Mouse (Mus musculus) cerebellum, postnatal 25 days (tissue): Measurements from ENCODE around the gene Apoc1.
"Not testable (repeated sequence)": the region's sequence is repeated elsewhere in the genome, so short reads cannot be mapped to it uniquely, and the experiment has no call there.

Experiments
- DNase-seq, 2 experiments: peaks; one replicate each; pipeline ENCODE4 v3.0.0; 2021; ENCODE audit warnings: mixed read lengths in 2 of 2

The Apoc1 gene

GRCm38 (mm10) chr7:19704475-19704874 is 12.0 kb upstream of the Apoc1 start:
- DNase-seq: no peak

DNA sequence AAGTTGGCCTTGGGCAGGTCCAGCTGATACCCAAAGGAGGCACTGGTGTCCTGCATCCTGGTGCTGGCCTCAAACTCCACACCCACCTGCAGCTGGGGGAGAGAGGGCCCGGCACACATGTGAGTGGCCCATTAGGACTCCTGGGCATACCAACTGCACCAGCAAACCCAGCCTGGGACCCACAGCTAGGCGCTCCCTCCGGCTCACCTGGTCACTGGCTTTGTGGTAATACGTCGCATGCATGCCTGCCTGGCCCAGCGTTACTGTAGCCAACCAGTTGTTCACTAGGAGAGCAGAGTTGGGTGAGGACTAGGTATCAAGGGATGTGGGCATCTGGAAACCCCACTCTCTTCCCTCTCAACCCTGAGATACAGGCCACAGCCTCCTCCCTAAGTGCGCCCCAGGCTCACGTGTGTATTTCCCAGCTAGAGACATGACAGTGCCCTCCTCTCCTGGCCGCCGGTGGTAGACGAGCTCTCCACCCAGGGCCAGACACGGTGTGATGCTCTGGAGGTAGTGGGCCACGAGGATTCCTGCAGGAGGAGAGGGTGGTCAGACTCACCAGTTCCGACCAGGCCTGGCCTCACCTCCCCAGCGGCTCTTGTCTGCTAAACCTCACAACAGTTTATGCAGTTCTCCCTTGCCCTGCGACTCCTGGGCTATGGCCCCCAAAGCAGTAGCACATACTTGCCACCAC is 10.5 kb upstream of the Apoc1 start:
- DNase-seq: no peak

GRCm38 (mm10) chr7:19701069-19701761 is 8.8 kb upstream of the Apoc1 start:
- peak; percentile 41 to 68 for DNase-seq

DNA sequence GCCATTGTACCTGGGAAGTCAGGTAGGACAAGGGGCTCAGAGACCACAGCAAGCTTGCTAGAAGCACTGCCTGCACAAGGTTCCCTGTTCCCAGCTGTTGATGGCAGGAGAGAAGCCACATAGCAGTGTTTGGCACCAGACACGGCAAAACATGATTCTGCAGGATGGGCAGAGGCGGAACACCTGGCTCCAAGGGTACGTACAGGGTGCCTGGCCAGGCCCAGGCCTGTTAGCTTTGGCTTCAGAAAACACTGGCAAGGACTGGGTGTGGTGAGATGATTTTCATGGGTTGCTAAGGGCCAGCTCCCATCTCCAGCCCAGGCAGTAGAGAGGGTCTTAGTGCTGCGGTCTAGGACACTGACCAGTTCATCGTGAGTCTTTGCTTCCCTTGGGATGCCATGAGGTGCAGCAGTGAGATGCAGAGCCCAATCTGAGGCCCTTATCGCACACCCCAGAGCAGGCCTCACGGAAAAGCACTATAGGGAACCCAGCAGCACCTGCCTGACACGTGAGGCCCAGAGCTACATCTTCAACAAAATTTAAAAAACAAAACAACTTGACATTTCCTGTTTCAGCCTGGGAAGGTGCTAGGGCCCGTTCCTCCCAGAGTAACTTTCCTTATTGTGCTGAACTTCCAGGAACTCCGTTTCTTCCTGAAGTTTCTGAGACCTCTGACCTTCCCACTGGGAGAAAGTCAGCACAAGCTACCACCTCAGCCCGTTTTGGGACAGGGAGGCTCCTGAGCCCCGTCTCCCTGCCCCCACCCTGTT is 8.0 kb upstream of the Apoc1 start:
- DNase-seq: no peak

GRCm38 (mm10) chr7:19699827-19700148 is 7.3 kb upstream of the Apoc1 start:
- no peak for DNase-seq

DNA sequence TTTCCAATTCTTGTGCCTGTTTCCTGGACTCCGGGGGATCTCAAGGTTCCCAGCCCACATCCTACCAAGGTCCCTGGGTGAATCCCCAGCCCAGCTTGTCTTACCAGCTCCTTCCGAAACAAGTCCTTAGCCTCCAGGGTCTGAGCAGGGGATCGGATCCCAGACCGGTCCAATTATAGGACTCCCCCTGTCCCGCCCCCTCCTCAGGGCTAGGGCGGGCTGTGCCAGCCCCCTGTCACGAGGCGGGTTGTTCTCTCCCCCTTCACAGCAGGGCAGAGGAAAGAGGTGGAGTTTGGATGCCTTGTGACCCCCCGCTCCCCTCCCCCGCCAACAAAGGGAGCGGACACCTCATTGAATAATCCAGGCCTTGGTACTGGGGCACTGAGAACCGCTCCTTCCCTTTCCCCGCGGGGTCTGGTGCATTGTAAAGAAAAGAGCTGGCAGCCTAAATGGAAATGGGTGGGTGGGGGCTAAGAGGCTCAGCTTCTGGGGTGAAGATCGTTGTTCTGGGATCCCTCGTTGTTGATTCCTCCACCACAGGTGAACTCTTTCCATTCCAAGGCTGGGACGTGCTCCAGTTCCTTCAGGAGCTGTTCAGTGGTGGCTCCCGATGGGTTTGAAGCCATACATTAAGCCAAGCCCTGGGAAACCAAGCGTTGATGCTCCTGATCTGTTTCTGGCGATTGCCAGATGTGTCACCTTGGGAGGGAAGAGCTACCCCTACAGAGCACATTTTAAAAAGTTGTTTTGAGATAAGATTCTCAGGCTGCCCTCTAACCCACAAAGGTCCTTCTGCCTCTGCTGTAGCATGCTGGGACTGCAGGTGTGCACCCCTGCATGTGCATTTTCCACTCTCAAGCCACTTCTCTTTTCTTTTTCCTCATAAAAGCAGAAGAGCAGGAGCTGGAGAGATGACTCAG is 6.7 kb upstream of the Apoc1 start, which contains the start of gene Apoe:
Gene Apoe (minus strand): TSS at position 282 of the 920 bp plus-strand sequence.
- DNase-seq: peak in 1 of 2 experiments; percentile 55

DNA sequence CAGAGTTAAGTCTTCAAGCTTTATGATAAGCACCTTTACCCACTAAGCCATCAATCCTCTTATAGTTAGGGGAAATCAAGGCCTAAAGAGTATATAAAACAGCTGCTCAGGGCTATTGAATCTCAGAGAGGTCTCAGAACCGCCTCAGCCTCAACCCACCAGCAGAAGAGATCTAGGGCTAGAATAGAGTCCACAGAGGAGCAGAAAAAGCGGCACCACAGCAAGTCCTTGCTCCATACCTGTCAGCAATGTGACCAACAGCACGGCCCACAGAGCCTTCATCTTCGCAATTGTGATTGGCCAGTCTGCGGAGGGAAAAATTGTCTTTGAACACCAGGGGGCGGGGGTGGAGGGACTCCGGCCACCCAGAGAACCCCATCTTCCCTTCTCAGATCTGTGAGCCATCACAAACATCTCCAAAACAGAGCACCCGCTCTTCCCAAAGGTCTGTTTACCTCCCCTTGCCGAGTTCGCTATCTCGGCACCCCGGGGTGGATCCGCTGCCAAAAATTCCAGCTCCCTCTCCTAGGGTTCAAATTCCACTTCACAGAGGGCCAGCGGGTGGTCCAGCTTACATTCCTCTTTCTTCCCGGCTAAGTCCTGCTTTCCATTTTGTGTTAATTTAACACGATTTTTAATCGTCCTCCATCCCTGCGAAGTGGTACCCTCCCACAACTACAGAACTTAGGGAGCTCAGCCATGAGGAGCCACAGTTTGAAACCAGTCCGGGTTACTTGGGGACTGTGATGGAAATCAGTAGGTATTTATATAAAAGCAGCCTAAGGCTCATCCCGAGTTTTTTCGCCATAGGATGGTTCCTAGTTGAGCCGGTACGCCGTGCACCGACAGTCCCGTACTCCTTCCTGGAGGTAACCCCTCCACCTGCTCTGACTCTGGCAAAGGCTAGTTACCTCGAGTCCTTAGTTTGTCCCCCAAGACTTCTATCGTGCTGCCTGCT is 5.8 kb upstream of the Apoc1 start:
- peak in 1 of 2 experiments; percentile 37 for DNase-seq

GRCm38 (mm10) chr7:19696336-19696873 is 3.9 kb upstream of the Apoc1 start:
- no peak for DNase-seq

DNA sequence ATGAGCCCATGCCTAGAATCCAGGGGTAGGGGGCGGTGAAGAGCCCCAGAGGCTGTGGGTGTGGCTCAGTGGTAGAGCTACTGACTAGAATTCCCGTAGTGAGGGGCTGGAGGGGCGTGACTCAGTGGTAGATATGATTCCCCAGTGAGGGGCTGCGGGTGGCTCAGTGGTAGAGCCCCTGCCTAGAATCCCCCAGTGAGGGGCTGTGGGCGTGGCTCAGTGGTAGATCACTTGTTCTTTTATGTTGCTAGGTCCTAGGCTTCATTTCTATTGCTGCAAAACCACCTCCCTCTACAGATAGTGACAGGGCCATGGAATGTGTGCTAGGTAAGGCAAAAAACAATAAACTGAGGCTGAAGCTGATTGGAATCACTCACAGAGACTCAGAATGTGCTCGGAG is 3.4 kb upstream of the Apoc1 start:
- no peak for DNase-seq

GRCm38 (mm10) chr7:19695213-19695594 is 2.7 kb upstream of the Apoc1 start:
- DNase-seq: no peak

DNA sequence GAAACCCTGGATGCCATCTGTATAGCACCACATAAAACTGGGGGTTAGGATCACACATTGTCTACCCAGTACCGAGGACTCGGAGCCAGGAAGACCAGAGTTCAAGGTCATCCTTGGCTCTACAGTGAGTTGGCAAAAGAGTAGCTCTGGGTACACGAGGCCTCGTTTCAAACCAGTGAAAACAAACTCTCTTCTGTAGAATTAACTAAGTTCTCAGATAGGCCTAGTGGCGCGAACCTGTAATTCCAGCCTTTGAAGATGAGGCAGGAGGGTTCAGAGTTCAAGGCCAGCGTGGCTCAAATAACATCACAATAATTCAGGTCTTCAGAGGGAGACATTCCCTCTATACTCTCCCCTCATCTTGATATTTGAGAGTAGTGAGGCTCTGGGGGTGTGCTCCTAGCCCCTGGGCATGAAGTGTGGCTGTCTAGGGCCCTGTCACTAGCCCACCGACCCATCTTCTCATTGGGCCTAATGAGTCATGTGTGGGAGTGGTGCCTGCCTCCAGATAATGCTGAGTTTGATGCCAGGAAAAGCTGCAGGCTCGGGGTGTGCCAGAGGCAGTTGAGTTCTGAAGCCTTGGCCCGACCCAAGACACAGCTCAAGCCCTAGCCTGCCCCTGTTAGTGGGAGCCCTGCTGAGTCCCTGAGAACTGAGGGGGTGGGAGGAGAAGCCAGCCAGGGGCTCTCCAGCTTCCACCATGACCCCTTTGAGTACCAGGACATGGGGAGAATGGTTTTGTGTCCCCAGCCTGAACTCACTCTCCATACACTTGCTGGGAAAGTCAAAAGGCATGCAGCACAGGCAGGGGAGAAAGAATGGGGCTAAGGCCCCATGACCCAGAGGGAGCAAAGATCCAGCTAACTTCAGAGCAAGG is 2.1 kb upstream of the Apoc1 start:
- DNase-seq: no peak

DNA sequence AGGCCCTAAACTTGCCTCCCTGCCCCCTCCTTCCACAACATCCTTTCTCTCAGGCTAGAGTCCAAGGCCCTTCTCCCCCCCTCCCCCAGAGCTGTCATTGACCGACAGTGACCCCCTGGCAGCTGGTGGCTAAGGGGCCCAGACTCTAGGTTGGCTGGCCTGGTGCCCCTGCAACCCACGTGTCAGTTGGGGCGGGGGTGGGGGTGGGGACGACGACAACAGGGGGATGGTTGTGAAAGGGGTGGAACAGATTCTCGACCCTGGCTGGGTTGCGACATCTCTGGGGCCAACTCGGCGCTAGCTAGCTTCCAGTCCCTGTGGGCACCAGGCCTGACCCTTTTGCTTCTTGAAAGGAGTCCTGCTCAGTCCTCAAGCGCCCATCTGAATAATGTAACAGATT is 961 bp upstream of the Apoc1 start:
- peak in 1 of 2 experiments; percentile 34 for DNase-seq

GRCm38 (mm10) chr7:19691434-19691833 is 1.0 kb downstream of the Apoc1 start:
- DNase-seq: no peak

DNA sequence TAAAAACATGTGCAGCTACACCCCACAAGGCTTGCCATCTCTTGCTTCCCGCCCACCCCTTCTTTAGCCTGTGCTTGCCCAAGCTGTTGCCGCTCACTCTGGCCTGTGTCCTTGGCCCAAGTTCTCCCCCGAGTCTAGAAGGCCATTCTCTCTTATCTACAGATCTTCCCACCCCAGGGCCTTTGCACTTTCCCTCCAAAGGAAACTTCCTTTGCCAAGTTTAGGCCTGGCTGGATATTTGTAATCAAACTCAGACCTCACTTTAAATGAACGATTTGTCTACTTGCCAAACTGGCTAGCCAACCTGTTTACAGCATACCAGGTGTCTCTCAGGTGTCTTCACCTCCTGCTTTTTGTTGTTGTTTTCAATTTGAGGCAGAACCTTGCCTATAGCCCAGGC is 1.6 kb downstream of the Apoc1 start:
- no peak for DNase-seq

- DNase-seq: no peak
Observed at GRCm38 (mm10) chr7:19688611-19689010, 3.8 kb downstream of the Apoc1 start.

GRCm38 (mm10) chr7:19688101-19688500 is 4.4 kb downstream of the Apoc1 start:
- no peak for DNase-seq

- not testable (repeated sequence) for DNase-seq
Observed at GRCm38 (mm10) chr7:19686927-19687583, 5.4 kb downstream of the Apoc1 start.

DNA sequence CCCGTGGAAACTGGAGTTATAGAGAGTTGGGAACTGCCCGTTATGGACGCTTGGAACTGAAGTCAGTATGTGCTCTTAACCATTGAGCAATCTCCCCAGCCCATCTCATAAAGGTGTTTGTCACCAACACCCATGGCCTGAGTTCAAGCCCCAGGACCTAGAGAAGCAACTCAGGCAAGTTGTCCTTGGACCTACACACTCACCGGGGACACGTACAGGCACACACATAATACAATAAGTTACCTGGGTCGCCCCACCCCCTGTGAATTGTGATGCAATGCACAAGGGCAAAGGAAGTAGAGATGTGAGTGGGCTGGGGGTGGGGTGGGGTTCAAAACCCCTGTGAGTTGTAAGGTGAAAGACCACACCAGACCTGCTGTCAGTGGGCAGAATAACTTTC is 5.9 kb downstream of the Apoc1 start:
- no peak for DNase-seq

DNA sequence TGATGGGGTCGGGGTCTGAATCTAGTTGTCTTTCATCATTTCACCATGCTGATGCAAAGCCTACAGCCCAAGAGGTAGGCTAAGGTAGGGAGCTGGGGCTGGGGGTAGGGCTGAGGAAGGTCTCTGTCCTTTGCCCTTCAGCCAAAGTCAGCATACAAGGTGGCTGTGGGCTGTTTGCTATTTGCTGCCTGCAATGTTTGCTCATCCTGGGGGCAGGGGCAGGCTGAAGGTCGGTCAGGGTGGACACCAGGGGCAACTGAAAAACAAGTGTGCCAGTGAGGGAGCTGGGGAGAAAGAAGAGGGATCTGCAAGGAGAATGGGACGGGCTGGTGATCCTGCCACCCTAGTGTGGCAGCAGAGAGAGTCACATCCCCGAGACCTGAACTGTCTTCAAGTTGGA is 7.1 kb downstream of the Apoc1 start:
- DNase-seq: no peak

- no peak for DNase-seq
Observed at GRCm38 (mm10) chr7:19683771-19684201, 8.7 kb downstream of the Apoc1 start.
